Mouse (Mus musculus): ENCODE data around the gene Rpl7l1. TPM values are rescaled to one million over a fixed set of nuclear protein-coding genes. Genes with fewer than 3 reads are reported as not detected.
"Not testable (repeated sequence)": the region's sequence is repeated elsewhere in the genome, so short reads cannot be mapped to it uniquely, and the experiment has no call there.

The Rpl7l1 gene
- total RNA-seq, 2 experiments from 2014 or later = 102 to 153 TPM

DNA sequence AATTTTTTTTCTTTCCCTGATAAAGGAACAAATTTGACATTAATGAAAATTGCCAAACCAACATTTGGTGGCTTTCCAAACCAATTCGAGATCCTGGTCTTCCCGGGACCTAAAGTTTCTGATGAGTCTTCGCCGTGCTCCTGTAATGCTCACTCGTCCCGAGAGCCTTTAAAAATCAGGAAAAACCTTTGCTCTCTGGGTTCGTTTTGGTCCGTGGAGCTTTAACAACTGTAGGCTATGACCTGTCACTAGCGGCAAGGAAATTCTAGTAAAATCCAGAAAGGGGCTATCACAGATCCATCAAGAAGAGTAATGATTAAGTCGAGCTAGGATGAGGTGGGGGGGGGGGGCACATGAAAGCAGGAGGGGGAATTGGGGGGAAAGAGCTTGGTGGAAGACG lies 596 bp downstream of the Rpl7l1 start:
- no peak for ATAC-seq (replicated peaks; ENCODE audit: poor library complexity, severe bottlenecking)

- no peak for ATAC-seq (replicated peaks; ENCODE audit: poor library complexity, severe bottlenecking)
Measured at GRCm38 (mm10) chr17:46776087-46776486, 6.4 kb downstream of the Rpl7l1 start.

- no peak for ATAC-seq (replicated peaks; ENCODE audit: poor library complexity, severe bottlenecking)
Measured at GRCm38 (mm10) chr17:46775070-46775469, 7.4 kb downstream of the Rpl7l1 start.

DNA sequence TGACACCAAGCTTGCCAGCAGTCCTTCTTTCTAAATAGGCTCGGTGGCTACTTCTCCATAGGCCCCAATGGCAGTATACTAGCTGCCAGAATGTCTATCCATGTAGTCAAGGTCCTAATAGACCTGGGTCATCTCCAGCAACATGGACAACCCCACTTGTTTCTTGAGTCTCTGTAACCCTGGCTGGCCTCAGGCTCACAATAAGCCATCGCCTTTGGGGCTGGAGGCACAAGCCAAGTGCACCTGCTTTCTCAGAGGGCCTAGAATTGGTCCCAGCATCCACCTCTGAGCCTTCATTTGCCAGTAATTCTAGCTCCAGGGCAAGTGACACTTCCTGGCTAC lies 8.4 kb downstream of the Rpl7l1 start:
- ATAC-seq (replicated peaks; ENCODE audit: poor library complexity, severe bottlenecking) = no peak

- peak; percentile 24; the same call in 1 of the 2 replicates for ATAC-seq (replicated peaks; ENCODE audit: poor library complexity, severe bottlenecking)
Measured at GRCm38 (mm10) chr17:46773278-46774130, 9.0 kb downstream of the Rpl7l1 start.

GRCm38 (mm10) chr17:46772404-46773277 lies 9.8 kb downstream of the Rpl7l1 start, which contains the start of gene 2310039H08Rik:
TSS of gene 2310039H08Rik (plus strand) at chr17:46772635.
- ATAC-seq (replicated peaks; ENCODE audit: poor library complexity, severe bottlenecking) = peak; percentile 70

GRCm38 (mm10) chr17:46772038-46772403 lies 10.5 kb downstream of the Rpl7l1 start:
- ATAC-seq (replicated peaks; ENCODE audit: poor library complexity, severe bottlenecking) = no peak

- no peak for ATAC-seq (replicated peaks; ENCODE audit: poor library complexity, severe bottlenecking)
Measured at GRCm38 (mm10) chr17:46771616-46772015, 10.9 kb downstream of the Rpl7l1 start.

DNA sequence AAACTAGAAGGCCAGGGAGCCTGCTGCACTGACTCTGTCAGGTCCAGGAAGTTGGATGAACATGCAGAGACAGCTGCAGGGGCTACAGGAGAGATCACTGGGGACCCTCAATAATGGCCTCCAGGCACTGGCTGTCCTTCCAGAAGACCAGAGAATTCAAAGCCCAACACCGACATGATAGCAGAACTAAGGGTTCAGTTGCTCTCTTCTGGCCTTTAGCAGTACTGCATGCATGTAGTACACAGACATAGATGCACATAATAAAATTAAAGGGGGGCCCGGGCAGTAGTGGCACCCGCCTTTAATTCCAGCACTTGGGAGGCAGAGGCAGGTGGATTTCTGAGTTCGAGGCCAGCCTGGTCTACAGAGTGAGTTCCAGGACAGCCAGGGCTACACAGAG lies 11.4 kb downstream of the Rpl7l1 start:
- ATAC-seq (replicated peaks; ENCODE audit: poor library complexity, severe bottlenecking) = no peak; the same call in 1 of the 2 replicates

DNA sequence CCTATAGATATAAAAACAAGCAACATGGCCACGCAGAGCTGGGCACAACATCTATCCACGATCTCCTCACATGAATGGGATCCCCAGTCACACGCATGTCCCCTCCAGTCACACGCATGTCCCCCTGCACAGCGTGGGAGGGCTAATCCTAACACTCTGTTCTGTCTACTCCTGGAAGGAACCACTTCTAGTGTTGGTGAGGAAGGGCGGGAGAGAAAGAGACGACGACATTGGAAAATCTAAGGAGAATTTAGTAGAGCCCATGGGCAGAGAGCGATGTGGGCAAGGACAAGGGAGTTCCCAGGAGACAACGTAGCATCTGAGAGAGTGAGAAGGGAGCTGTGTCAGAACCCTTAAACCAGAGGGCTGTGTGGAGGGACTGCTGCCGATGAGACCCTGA lies 11.9 kb downstream of the Rpl7l1 start:
- no peak for ATAC-seq (replicated peaks; ENCODE audit: poor library complexity, severe bottlenecking)

DNA sequence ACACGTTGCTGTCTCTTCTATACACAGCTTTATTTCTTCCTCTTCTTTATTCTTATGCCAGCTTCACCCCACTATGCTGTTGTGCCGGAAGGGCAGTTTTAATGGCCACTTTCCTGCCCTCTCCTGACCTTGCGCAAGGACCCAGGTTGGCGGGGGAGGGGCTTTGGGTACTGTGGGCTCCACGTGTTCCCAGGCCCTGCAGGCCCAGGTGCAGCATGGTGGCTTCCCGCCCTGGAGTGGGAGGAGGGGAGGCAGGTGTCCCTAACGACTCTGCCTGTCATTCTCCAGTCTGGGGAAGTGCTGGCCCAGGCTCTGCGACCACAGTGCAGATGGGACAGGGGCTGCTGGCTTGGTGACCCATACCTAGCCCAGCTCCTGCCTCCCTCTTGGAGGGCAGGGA lies 14.6 kb downstream of the Rpl7l1 start:
- ATAC-seq (replicated peaks; ENCODE audit: poor library complexity, severe bottlenecking) = peak; percentile 50

- ATAC-seq (replicated peaks; ENCODE audit: poor library complexity, severe bottlenecking) = not testable (repeated sequence)
Measured at GRCm38 (mm10) chr17:46764916-46765315, 17.6 kb downstream of the Rpl7l1 start.

DNA sequence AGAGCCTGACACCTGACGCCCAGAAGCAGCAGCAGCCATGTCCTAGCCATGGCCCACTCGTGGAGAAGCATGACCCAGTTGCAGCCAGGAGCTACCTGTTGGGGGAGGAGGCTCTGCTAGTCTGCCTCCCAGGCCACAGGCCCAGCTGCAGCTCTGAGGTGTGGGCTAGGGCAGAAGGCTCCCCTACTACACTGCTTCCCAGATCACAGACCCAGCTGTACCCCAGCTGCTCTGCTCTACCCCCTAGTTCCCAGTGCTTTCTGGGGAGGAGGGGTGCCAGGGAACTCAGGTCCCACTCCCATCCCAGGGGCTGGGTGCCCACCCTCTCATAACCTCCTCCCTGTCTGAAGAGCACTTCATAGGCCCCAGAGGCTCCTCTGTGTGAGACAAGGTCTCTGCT lies 18.9 kb downstream of the Rpl7l1 start, which contains the start of gene Ptcra:
Gene Ptcra, minus strand, starts transcription at position 169 of the 400 bp plus-strand sequence.
- ATAC-seq (replicated peaks; ENCODE audit: poor library complexity, severe bottlenecking) = no peak

DNA sequence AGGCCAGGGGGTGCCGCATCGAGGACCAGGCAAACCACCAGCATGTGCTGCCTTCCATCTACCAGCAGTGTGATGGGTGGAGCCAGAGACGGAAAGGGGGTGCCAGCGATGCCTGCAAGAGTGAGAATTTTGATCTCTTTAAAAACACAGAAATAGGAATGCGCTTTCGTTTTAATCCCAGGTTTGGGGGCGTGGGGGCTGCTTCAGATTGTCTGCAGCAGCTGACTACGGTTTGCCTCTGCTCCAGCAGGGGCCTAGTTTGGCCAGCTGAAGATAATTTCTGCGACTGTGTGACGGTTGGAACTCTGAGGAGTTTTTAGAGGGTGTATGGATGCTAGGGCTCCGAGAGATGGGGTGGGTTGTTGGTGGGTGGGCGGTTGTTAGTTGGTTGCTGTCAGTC lies 23.7 kb downstream of the Rpl7l1 start:
- ATAC-seq (replicated peaks; ENCODE audit: poor library complexity, severe bottlenecking) = no peak

DNA sequence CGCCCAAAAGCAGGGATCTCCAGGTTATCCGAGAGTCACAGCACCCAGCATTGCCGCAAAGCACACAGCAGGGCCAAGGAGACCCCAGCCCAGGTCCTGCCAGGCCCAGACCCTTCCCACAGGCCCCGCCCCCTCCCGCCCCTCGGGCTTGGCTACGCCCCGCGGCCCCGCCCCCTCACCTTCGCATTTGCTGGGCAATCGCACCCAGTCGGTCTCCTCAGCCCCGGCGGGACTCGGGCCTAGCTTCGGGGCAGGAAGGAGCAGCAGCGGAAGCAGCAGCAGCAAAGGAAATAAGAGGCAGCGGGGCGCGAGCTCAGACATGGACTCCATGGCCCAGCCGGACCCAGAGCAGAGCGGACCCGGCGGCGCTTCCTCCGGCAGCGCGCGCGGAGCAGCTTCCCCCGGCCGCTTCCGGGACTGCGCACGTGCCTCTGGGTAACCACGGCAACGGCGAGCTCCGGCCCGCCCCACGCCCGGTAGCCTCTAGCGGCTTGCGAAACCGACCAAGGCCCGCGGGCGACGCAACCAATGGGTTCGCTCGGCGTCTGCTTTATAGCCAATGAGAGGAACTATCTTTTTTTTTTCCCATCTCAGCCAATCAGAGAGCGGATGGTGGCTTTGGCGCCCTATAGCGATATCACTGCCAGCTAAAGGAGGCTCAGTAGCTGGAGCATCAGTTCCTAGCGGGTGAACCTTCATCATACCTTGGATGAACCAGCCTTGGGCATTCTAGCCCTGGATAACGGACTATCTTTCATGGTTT lies 30.5 kb downstream of the Rpl7l1 start, which contains the start of gene Cnpy3:
Gene Cnpy3, minus strand, starts transcription at position 421 of the 763 bp plus-strand sequence.
- peak; percentile 87 for ATAC-seq (replicated peaks; ENCODE audit: poor library complexity, severe bottlenecking)

GRCm38 (mm10) chr17:46751056-46751793 lies 31.2 kb downstream of the Rpl7l1 start:
- ATAC-seq (replicated peaks; ENCODE audit: poor library complexity, severe bottlenecking) = peak; percentile 76

- ATAC-seq (replicated peaks; ENCODE audit: poor library complexity, severe bottlenecking) = no peak
Measured at GRCm38 (mm10) chr17:46750580-46750979, 31.9 kb downstream of the Rpl7l1 start.

DNA sequence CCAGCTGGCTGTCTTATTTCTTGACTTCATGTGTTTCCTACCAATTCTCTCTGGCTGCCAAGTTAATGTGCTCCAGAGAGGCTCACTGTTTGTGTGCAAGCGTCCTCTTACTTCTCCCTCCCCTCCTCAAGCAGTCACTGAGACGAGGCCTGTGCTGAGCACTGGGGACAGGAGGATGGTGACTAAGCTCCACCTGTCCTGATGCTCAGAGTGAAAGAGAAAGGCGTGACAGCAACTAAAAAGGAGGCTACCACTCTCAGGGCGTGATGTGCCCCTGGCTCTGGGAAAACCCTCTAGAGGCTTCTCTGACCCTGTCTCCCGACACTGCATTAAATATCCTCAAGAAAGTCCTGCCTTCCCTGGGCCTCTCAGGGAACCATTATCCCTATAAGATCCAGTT lies 33.2 kb downstream of the Rpl7l1 start:
- ATAC-seq (replicated peaks; ENCODE audit: poor library complexity, severe bottlenecking) = no peak

DNA sequence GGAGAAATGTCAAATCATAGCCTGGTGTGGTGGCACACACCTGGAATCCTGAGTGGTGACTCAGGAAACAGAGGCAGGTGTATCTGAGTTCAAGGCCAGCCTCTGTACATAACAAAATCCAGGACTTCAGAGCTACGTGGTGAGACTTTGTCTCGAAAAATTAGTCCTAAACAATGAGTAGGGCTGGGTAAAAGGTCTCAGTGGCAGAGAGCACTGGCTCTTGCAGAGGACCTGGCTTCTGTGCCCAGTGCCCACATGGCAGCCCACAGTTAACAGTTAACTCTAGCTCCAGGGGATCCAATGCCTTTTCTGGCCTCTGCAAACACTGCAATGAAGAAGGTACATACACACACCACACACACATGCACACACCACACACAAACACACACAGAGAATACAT lies 34.7 kb downstream of the Rpl7l1 start:
- ATAC-seq (replicated peaks; ENCODE audit: poor library complexity, severe bottlenecking) = no peak

- peak; percentile 18 for ATAC-seq (replicated peaks; ENCODE audit: poor library complexity, severe bottlenecking)
Measured at GRCm38 (mm10) chr17:46747234-46747633, 35.2 kb downstream of the Rpl7l1 start.
